ENCODE assay signal across 19 mouse cellular contexts in the genomic region with DNA sequence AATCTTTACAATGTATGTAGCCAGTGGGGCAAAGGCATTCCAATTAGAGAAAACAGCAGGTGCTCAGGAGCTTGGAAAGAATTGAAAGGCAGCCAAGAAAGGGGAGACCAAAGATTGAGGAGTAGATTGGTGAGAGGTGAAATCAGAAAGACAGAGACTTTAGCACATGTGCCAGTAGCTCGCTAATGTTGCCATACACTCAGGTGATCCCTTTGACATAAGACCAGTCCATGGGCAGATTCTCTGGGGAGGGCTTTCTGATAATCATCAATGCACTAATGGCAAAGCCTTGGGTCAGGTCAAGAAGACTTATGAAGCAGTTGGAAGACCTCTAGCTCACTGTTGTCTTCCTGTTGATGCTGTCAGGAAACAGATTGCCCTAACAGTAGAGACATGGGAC. TPM values are rescaled to one million over a fixed set of nuclear protein-coding genes. Genes with fewer than 3 reads are reported as not detected.
"Had no signal": no experiment of that assay in that cellular context is flagged by ENCODE, and none has a peak within 500 bp of the region (broad histone marks: within the 10 kb centered on the region; RNA-seq: fewer than 3 reads in every experiment).

No protein-coding gene starts in this region.

- H3K27me3 ChIP-seq: limb, embryonic 15.5 days; liver, embryonic 12.5 days; megakaryocyte, embryonic 14.5 days had no signal

- H3K9ac ChIP-seq: limb, embryonic 15.5 days; liver, embryonic 12.5 days; lung, embryonic 14.5 days had no signal

- H3K4me1 ChIP-seq: limb, embryonic 15.5 days; liver, embryonic 12.5 days had no signal

- H3K4me2 ChIP-seq: limb, embryonic 15.5 days; liver, embryonic 12.5 days; lung, embryonic 14.5 days; midbrain, embryonic 11.5 days had no signal

- H3K9me3 ChIP-seq: limb, embryonic 15.5 days; liver, embryonic 12.5 days; megakaryocyte, embryonic 14.5 days had no signal

- DNase-seq: kidney, postnatal 4 days; lung, postnatal 10 days; lung, postnatal 4 days; right cerebral cortex, postnatal 14 days; thymus, postnatal 36 days had no signal

- H3K27ac ChIP-seq: kidney, postnatal 0 days; limb, embryonic 15.5 days; liver, embryonic 12.5 days had no signal

- H3K36me3 ChIP-seq: limb, embryonic 15.5 days; liver, embryonic 12.5 days had no signal

- ATAC-seq: liver, embryonic 12.5 days; midbrain, embryonic 16.5 days had no signal

- H3K4me3 ChIP-seq: limb, embryonic 15.5 days; liver, embryonic 12.5 days; megakaryocyte, embryonic 14.5 days had no signal

RNA-seq across cellular contexts. Expression of a gene that starts 0.7 kb away (rescaled TPM):
- total RNA-seq: layer of hippocampus, postnatal 25 days; left cerebral cortex, adult 8-10 months; left cerebral cortex, postnatal 25 days had no signal
- polyA plus RNA-seq: kidney, postnatal 0 days; limb, embryonic 11.5 days; limb, embryonic 15.5 days; liver, embryonic 12.5 days; liver, embryonic 16.5 days; lung, embryonic 14.5 days; midbrain, embryonic 11.5 days; small intestine, adult 2 months; stomach, embryonic 16.5 days had no signal
